Mouse (Mus musculus): Measurements from ENCODE around the gene Rbms2.

- TF ChIP-seq CTCF (IDR thresholded peaks at IDR 0.05; ENCODE audit: low read depth, low read length) (peak; percentile 25), POLR2A (IDR thresholded peaks at IDR 0.05; ENCODE audit: insufficient read depth, low read length) (peak; percentile 42)
These were observed 87.3 kb downstream of the Rbms2 start for GRCm38 (mm10) chr10:128092506-128093495.
